Mouse (Mus musculus) myocyte (in vitro differentiated cells): ENCODE measurements around the gene Pdia3. TPM values are rescaled to one million over a fixed set of nuclear protein-coding genes. Genes with fewer than 3 reads are reported as not detected.
"Not testable (repeated sequence)": the region's sequence is repeated elsewhere in the genome, so short reads cannot be mapped to it uniquely, and the experiment has no call there.

Experiments used
- H3K27me3 ChIP-seq: one replicate; pipeline ENCODE4 v1.6.1; 2011; ENCODE audit not compliant: control insufficient read depth, insufficient read depth, insufficient read length
- H3K36me3 ChIP-seq: one replicate; pipeline ENCODE4 v1.6.1; 2011; ENCODE audit not compliant: control insufficient read depth, insufficient read depth
- H3K4me2 ChIP-seq: one replicate; pipeline ENCODE4 v1.6.1; 2011; ENCODE audit warnings: low read depth, control low read depth
- H3K4me3 ChIP-seq: one replicate; pipeline ENCODE4 v1.5.1; 2011; ENCODE audit warnings: mild to moderate bottlenecking, control low read depth, moderate library complexity
- H3K79me2 ChIP-seq: one replicate; pipeline ENCODE4 v1.6.1; 2011; ENCODE audit not compliant: control insufficient read depth, insufficient read depth
- H3ac ChIP-seq: one replicate; pipeline ENCODE4 v1.6.1; 2011; ENCODE audit not compliant: control insufficient read depth, insufficient read length
- CEBPB ChIP-seq: IDR thresholded peaks from 2 replicates; pipeline ENCODE4 v1.6.1; 2011; ENCODE audit warnings: mild to moderate bottlenecking, moderate library complexity; ENCODE audit not compliant: poor library complexity, insufficient read depth, severe bottlenecking
- E2F4 ChIP-seq: IDR thresholded peaks from one replicate; pipeline ENCODE4 v1.6.1; 2011; ENCODE audit warnings: mild to moderate bottlenecking, control low read depth, moderate library complexity; ENCODE audit not compliant: insufficient read depth
- MAX ChIP-seq: IDR thresholded peaks from one replicate; pipeline ENCODE4 v1.6.1; 2011; ENCODE audit warnings: low read depth, mild to moderate bottlenecking, control low read depth
- MYOD1 ChIP-seq, 3 experiments: IDR thresholded peaks; one replicate each; pipeline ENCODE4 v1.6.1; 2011; ENCODE audit warnings: control low read depth in 2 of 3, low read depth in 2 of 3, mild to moderate bottlenecking in 2 of 3, moderate library complexity in 1 of 3; ENCODE audit not compliant: insufficient read length in 2 of 3, control insufficient read depth in 1 of 3
- MYOG ChIP-seq, 3 experiments: IDR thresholded peaks; one replicate each; pipeline ENCODE4 v1.6.1; 2011; ENCODE audit warnings: control low read depth in 2 of 3, low read depth in 2 of 3, mild to moderate bottlenecking in 2 of 3; ENCODE audit not compliant: insufficient read length in 2 of 3, control insufficient read depth in 1 of 3, insufficient read depth in 1 of 3
- POLR2A ChIP-seq: IDR thresholded peaks from one replicate; pipeline ENCODE4 v1.6.1; 2011; ENCODE audit warnings: low read depth, mild to moderate bottlenecking, control low read depth, moderate library complexity; ENCODE audit not compliant: insufficient read length
- POLR2AphosphoS2 ChIP-seq: IDR thresholded peaks from one replicate; pipeline ENCODE4 v1.6.1; 2011; ENCODE audit warnings: low read depth, control low read depth; ENCODE audit not compliant: insufficient read length
- REST ChIP-seq: IDR thresholded peaks from one replicate; pipeline ENCODE4 v1.6.1; 2011; ENCODE audit warnings: mild to moderate bottlenecking, control low read depth, moderate library complexity; ENCODE audit not compliant: insufficient read depth, insufficient read length
- SRF ChIP-seq: IDR thresholded peaks from one replicate; pipeline ENCODE4 v1.6.1; 2011; ENCODE audit warnings: low read depth; ENCODE audit not compliant: control insufficient read depth, insufficient read length
- TCF12 ChIP-seq: IDR thresholded peaks from one replicate; pipeline ENCODE4 v1.6.1; 2011; ENCODE audit warnings: mild to moderate bottlenecking, control low read depth; ENCODE audit not compliant: poor library complexity, insufficient read depth, severe bottlenecking
- TCF3 ChIP-seq: IDR thresholded peaks from one replicate; pipeline ENCODE4 v1.6.1; 2011; ENCODE audit warnings: low read depth, control low read depth; ENCODE audit not compliant: insufficient read length
- USF1 ChIP-seq: IDR thresholded peaks from one replicate; pipeline ENCODE4 v1.6.1; 2011; ENCODE audit warnings: low read depth, mild to moderate bottlenecking, control low read depth, moderate library complexity
- polyA plus RNA-seq: library from polyadenylated mRNA; unstranded; fragments of >200 nt; fragmentation: generic; extraction: Trizol; gene quantifications from one replicate; pipeline ENCODE4 v1.2.1, GENCODE M21; 2012; ENCODE audit warnings: missing spikeins

Gene Pdia3
- polyA plus RNA-seq, 1 experiment = 130 TPM

- peak within 1 kb of the TSS; percentile 86 for H3K4me3 ChIP-seq
- TF ChIP-seq POLR2A (peak; percentile 80), MAX (no peak), POLR2AphosphoS2 (peak; percentile 92), TCF12 (no peak), TCF3 (no peak), MYOG (IDR thresholded peaks at IDR 0.05; ENCODE audit: control insufficient read depth in 1 of 3, insufficient read depth in 1 of 3, insufficient read length in 2 of 3, low read depth in 2 of 3) (peak in 1 of 3 experiments; percentile 5), MYOD1 (IDR thresholded peaks at IDR 0.05; ENCODE audit: control insufficient read depth in 1 of 3, insufficient read length in 2 of 3, low read depth in 2 of 3) (no peak), E2F4 (no peak), REST (no peak)
- H3K4me2 ChIP-seq = peak within 1 kb of the TSS; percentile 95
- H3ac ChIP-seq = peak within 1 kb of the TSS; percentile 32
- no peaks in the 10 kb centered on the region for H3K27me3 ChIP-seq
- H3K79me2 ChIP-seq = peaks cover 24% of the 10 kb centered on the region
- H3K36me3 ChIP-seq = peaks cover 15% of the 10 kb centered on the region
Observed at GRCm38 (mm10) chr2:121456692-121457642, 43.4 kb downstream of the Pdia3 start, which contains the start of gene Serinc4. Gene Serinc4 (minus strand): TSS chr2:121456781.

DNA sequence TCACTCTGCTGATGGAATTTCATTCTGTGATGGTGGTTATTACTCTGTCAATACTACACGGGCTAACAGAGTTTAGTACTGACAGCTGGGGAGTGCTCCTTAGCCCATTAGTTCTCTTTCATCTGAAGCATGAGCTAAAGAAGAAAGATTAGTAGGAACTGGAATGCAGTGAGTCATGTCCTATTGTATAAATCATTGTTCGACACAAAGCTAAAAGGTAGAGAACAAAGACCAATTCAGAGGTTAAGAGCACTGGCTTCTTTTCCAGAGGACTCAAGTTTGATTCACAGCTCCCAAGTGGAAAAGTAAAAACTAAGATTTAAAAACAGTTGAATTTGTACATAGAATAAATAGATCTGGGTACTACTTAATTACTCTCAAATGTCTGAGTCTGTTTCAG, 46.5 kb downstream of the Pdia3 start:
- no peak overlapping the region for H3ac ChIP-seq
- peaks cover 13% of the 10 kb centered on the region for H3K79me2 ChIP-seq
- peak overlapping the region; percentile 6 for H3K4me2 ChIP-seq
- TF ChIP-seq USF1 = no peak
- TF ChIP-seq POLR2AphosphoS2 = no peak
- no peak for TF ChIP-seq E2F4
- no peak for TF ChIP-seq CEBPB
- no peak for TF ChIP-seq MAX
- no peak for TF ChIP-seq REST
- TF ChIP-seq SRF = no peak
- TF ChIP-seq MYOG (IDR thresholded peaks at IDR 0.05; ENCODE audit: control insufficient read depth in 1 of 3, insufficient read depth in 1 of 3, insufficient read length in 2 of 3, low read depth in 2 of 3) = no peak
- no peak for TF ChIP-seq TCF3
- TF ChIP-seq TCF12 = no peak
- no peak for TF ChIP-seq POLR2A
- TF ChIP-seq MYOD1 (IDR thresholded peaks at IDR 0.05; ENCODE audit: control insufficient read depth in 1 of 3, insufficient read length in 2 of 3, low read depth in 2 of 3) = no peak
- no peaks in the 10 kb centered on the region for H3K27me3 ChIP-seq
- no peak overlapping the region for H3K4me3 ChIP-seq
- H3K36me3 ChIP-seq = peaks cover 4% of the 10 kb centered on the region

- not testable (repeated sequence) for H3K27me3 ChIP-seq, H3ac ChIP-seq, H3K36me3 ChIP-seq, H3K4me2 ChIP-seq, H3K4me3 ChIP-seq
- H3K79me2 ChIP-seq = peaks cover 16% of the 10 kb centered on the region
Observed at GRCm38 (mm10) chr2:121468982-121469381, 55.4 kb downstream of the Pdia3 start.

GRCm38 (mm10) chr2:121472783-121473182, 59.2 kb downstream of the Pdia3 start:
- H3K27me3 ChIP-seq = not testable (repeated sequence)
- peak overlapping the region; percentile 70 for H3K4me2 ChIP-seq

GRCm38 (mm10) chr2:121473301-121474179, 60.0 kb downstream of the Pdia3 start, which contains the start of gene Mfap1b:
Gene Mfap1b (minus strand): TSS chr2:121474067.
- Histone ChIP-seq H3K4me2 (peak within 1 kb of the TSS; percentile 86), H3K79me2 (peaks cover 16% of the 10 kb centered on the region), H3K4me3 (peak within 1 kb of the TSS; percentile 40)
- peak in 2 of 3 experiments; percentile 23 to 28 for TF ChIP-seq MYOD1 (IDR thresholded peaks at IDR 0.05; ENCODE audit: control insufficient read depth in 1 of 3, insufficient read length in 2 of 3, low read depth in 2 of 3)
- TF ChIP-seq MYOG (IDR thresholded peaks at IDR 0.05; ENCODE audit: control insufficient read depth in 1 of 3, insufficient read depth in 1 of 3, insufficient read length in 2 of 3, low read depth in 2 of 3) = peak in 1 of 3 experiments; percentile 52
- peak; percentile 74 for TF ChIP-seq POLR2A
- peak; percentile 84 for TF ChIP-seq POLR2AphosphoS2
- not testable (repeated sequence) for H3ac ChIP-seq, H3K36me3 ChIP-seq, H3K27me3 ChIP-seq

More at GRCm38 (mm10) chr2:121472783-121473182, 59.2 kb downstream of the Pdia3 start:
- not testable (repeated sequence) for H3ac ChIP-seq, H3K36me3 ChIP-seq
- H3K79me2 ChIP-seq = peaks cover 16% of the 10 kb centered on the region
- peak overlapping the region; percentile 40 for H3K4me3 ChIP-seq
